Mouse (Mus musculus) bone marrow, adult 2 months (tissue): ENCODE measurements around the gene Borcs5.

Source experiments
- CTCF ChIP-seq: fragments of 200-500 bp; IDR thresholded peaks from 2 replicates; pipeline ENCODE4 v1.5.1; 2011; ENCODE audit warnings: low read length, control low read depth; ENCODE audit not compliant: control insufficient read depth, insufficient read depth
- POLR2A ChIP-seq: fragments of 200-500 bp; IDR thresholded peaks from 2 replicates; pipeline ENCODE4 v1.6.1; 2011; ENCODE audit warnings: low read depth, mild to moderate bottlenecking, control low read depth, low read length, borderline replicate concordance; ENCODE audit not compliant: control insufficient read depth

GRCm38 (mm10) chr6:134602371-134603003 lies 36.8 kb upstream of the Borcs5 start:
- TF ChIP-seq POLR2A (no peak), CTCF (no peak)
